Mouse (Mus musculus) liver, adult 2 months (tissue): ENCODE data around the gene Wdr5b. TPM values are rescaled to one million over a fixed set of nuclear protein-coding genes. Genes with fewer than 3 reads are reported as not detected.
"Not testable (repeated sequence)": the region's sequence is repeated elsewhere in the genome, so short reads cannot be mapped to it uniquely, and the experiment has no call there.

ENCODE experiments used
- DNase-seq: peaks from one replicate; pipeline ENCODE4 v3.0.0-alpha.2; 2011; ENCODE audit warnings: low read depth, low spot score; ENCODE audit errors: extremely low read depth
- H3K27ac ChIP-seq: fragments of 200-500 bp; replicated peaks from 2 replicates; pipeline ENCODE4 v1.5.1; 2012; ENCODE audit warnings: low read depth, mild to moderate bottlenecking, control low read depth, inconsistent platforms, low read length; ENCODE audit not compliant: insufficient read depth
- H3K27me3 ChIP-seq: fragments of 200-500 bp; 2 replicates; pipeline ENCODE4 v1.6.1; 2012; ENCODE audit warnings: mild to moderate bottlenecking, moderate library complexity, low read length, inconsistent platforms; ENCODE audit not compliant: control insufficient read depth, insufficient read depth
- H3K36me3 ChIP-seq: fragments of 200-500 bp; 2 replicates; pipeline ENCODE4 v1.6.1; 2012; ENCODE audit warnings: low read length, inconsistent platforms; ENCODE audit not compliant: control insufficient read depth, insufficient read depth
- H3K4me1 ChIP-seq: fragments of 200-500 bp; 2 replicates; pipeline ENCODE4 v1.6.1; 2011; ENCODE audit warnings: low read length; ENCODE audit not compliant: control insufficient read depth, insufficient read depth
- H3K4me3 ChIP-seq: fragments of 200-500 bp; 2 replicates; pipeline ENCODE4 v1.5.1; 2011; ENCODE audit warnings: low read depth, mild to moderate bottlenecking, control low read depth, low read length, moderate library complexity; ENCODE audit not compliant: insufficient read depth
- H3K79me2 ChIP-seq: fragments of 200-500 bp; 2 replicates; pipeline ENCODE4 v1.6.1; 2012; ENCODE audit warnings: inconsistent platforms, mild to moderate bottlenecking, low read length, moderate library complexity; ENCODE audit not compliant: control insufficient read depth, insufficient read depth
- H3K9ac ChIP-seq: fragments of 200-500 bp; 2 replicates; pipeline ENCODE4 v1.6.1; 2012; ENCODE audit warnings: low read depth, mild to moderate bottlenecking, control low read depth, inconsistent platforms, low read length
- CTCF ChIP-seq: fragments of 200-500 bp; IDR thresholded peaks from 2 replicates; pipeline ENCODE4 v1.5.1; 2011; ENCODE audit warnings: low read depth, low read length, control low read depth
- POLR2A ChIP-seq: fragments of 200-500 bp; IDR thresholded peaks from 2 replicates; pipeline ENCODE4 v1.6.1; 2011; ENCODE audit warnings: low read length, control low read depth; ENCODE audit not compliant: insufficient read depth; ENCODE audit errors: extremely low read depth
- WGBS: fragments of 180-500 bp; shearing (Covaris S2); methylation state at CpG from one replicate; pipeline ENCODE4 v1.1.7; 2018; 5-methylcytosine and 5-hydroxymethylcytosine counted together
- polyA plus RNA-seq: library from polyadenylated mRNA; depleted of rRNA; stranded (reverse); fragments of >200 nt; gene quantifications from 2 replicates; pipeline ENCODE4 v1.2.3, GENCODE M21; 2012
- total RNA-seq: library from RNA; depleted of rRNA; stranded (reverse); fragments of >200 nt; gene quantifications from 2 replicates; pipeline ENCODE4 v1.2.3, GENCODE M21; 2014

The Wdr5b gene
- total and polyA plus RNA-seq, 2 experiments = 0.73 to 2.3 TPM

DNA sequence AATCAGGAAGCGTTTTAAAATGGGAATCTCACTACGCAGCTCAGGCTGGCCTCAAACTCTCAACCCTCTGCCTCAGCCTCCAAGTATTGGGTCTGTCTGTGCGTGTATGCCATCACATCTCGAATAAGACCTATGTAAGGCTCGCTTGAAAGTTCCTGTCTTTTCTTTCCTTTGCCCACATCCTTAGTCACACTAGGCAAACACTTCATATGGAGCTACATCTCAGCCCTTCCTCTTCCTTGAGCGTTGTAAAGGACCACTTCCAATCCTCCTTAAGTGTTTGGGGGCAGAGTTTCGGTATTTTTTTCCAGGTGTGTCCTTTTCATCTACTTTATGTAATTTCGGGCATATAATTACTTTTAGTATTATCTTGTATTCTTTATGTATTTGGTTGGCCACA, 13.9 kb downstream of the Wdr5b start:
- DNase-seq = no peak
- Histone ChIP-seq H3K27ac (no peak overlapping the region), H3K9ac (no peak overlapping the region), H3K27me3 (no peaks in the 10 kb centered on the region), H3K79me2 (no peaks in the 10 kb centered on the region; the same call in 1 of the 2 replicates), H3K4me1 (no peaks in the 10 kb centered on the region), H3K4me3 (no peak overlapping the region), H3K36me3 (peaks cover 16% of the 10 kb centered on the region; the same call in 1 of the 2 replicates)
- TF ChIP-seq CTCF (no peak), POLR2A (no peak)
- WGBS = 97% methylated on average over 8 of the region's 8 CpGs

DNA sequence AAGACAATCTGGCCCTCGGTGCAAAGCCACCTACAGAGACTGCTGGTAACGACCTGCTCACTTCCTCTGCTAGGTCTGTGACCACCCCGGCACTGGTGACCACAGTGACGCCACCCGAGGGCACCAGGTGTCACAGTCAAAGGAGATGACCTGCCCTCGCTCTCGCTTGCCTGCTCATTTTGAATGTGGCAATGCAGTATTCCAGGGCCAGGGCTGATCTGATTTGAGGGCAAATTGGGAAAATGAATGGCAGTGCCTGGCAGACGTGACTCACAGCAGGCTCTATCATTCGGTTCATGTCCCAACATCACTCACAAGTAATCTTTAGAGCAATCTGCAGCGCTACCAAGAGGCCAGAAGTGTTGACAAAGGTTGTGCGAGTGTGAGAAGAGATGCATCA, 15.4 kb downstream of the Wdr5b start:
- Histone ChIP-seq H3K9ac (no peak overlapping the region), H3K27ac (no peak overlapping the region), H3K4me1 (no peaks in the 10 kb centered on the region), H3K4me3 (no peak overlapping the region), H3K36me3 (peaks cover 6% of the 10 kb centered on the region; the same call in 1 of the 2 replicates), H3K79me2 (peaks cover 3% of the 10 kb centered on the region; the same call in 1 of the 2 replicates), H3K27me3 (no peaks in the 10 kb centered on the region)
- 96% methylated on average over 11 of the region's 11 CpGs for WGBS
- DNase-seq = no peak
- no peak for TF ChIP-seq CTCF
- TF ChIP-seq POLR2A = no peak

DNA sequence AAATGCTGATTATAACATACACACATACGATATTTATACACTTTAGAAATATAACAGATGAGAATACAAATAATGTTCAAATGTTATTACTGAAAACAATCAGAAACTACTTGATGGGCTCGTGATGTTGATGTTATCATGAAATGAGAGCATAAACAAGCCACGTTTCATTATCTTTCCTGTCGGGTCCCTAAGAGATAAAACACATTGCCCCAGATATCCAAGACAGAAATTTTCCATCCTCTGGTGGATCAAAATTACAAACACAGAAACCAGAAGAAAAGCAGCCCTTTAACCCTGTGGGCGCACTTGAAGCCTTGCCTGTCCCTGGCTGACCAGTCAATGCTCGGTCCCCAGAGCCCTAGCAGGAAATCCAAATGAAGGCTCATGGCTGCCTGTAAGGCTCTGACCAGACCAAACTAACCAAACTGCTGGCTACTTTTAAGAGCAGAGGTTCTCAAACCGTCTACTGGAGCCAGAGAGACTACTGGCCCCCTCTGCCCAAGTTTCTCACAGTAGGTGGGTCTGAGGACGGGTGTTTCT, 17.0 kb downstream of the Wdr5b start:
- Histone ChIP-seq H3K4me3 (no peak overlapping the region), H3K27ac (no peak overlapping the region), H3K4me1 (no peaks in the 10 kb centered on the region), H3K9ac (no peak overlapping the region), H3K36me3 (no peaks in the 10 kb centered on the region), H3K79me2 (peaks cover 3% of the 10 kb centered on the region; the same call in 1 of the 2 replicates), H3K27me3 (no peaks in the 10 kb centered on the region)
- no peak for DNase-seq
- 88% methylated on average over 8 of the region's 8 CpGs for WGBS
- no peak for TF ChIP-seq CTCF
- TF ChIP-seq POLR2A = no peak

DNA sequence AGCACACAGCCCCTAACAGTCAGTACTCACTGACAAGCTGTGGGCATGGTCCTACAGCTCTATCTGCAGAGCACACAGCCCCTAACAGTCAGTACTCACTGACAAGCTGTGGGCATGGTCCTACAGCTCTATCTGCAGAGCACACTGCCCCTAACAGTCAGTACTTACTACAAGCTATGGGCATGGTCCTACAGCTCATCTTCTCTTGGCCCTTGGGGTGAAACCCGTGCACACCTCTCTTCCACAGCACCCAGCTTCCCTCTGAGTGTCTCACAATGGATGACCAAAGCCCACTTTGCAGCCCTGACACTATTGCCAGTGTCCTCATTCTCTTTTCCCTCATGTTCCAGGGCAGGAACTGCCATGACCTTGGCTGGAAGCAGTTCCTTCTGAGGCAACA, 21.5 kb downstream of the Wdr5b start:
- H3K79me2 ChIP-seq = peaks cover 15% of the 10 kb centered on the region
- DNase-seq, H3K4me1 ChIP-seq, H3K36me3 ChIP-seq, H3K9ac ChIP-seq, H3K27ac ChIP-seq, H3K4me3 ChIP-seq, H3K27me3 ChIP-seq: not testable (repeated sequence)
- WGBS = 100% methylated on average over 1 of the region's 1 CpGs

DNA sequence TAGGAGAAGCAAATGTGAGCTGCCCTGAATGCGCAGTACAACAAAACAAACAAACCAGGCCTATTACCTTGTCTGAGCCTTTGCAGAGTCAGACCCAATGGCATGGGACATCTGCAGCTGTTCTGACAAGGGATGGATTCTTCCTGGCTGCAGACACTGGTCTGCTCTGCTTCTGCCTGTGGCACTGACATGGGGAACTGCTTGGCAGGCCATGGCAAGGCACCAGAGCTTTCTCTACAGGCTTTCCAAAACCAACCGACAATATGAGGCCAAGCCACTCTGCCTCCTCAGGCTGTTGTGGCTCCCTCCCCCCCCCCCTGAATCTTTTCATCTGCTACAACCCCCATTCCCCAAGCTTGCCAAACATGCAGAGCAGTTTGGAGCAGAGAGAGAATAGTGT, 22.3 kb downstream of the Wdr5b start:
- Histone ChIP-seq H3K27ac (no peak overlapping the region), H3K4me1 (peaks cover 2% of the 10 kb centered on the region; the same call in 1 of the 2 replicates), H3K36me3 (no peaks in the 10 kb centered on the region), H3K9ac (no peak overlapping the region), H3K4me3 (no peak overlapping the region), H3K27me3 (no peaks in the 10 kb centered on the region), H3K79me2 (peaks cover 19% of the 10 kb centered on the region)
- TF ChIP-seq CTCF (no peak), POLR2A (no peak)
- WGBS = 73% methylated on average over 2 of the region's 2 CpGs
- DNase-seq = no peak

DNA sequence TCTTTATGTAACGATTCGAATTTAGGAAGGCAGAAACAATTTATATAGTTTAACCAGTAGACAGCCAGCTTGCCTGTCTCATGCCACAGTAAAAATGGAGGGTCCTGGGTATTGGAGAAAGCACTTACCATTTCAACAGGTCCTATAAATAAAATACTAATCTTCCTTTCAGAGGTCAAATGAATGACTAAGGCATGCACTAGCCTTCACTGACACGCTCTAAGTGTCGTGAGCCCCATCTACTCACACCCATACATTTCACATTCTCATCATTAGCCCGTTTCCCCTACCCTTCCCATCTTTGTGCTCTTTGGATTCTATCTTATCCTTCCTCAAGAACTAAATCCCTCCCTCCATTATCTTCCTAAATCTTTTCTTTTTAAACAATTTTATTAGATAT, 23.9 kb downstream of the Wdr5b start:
- no peak for DNase-seq
- 91% methylated on average over 5 of the region's 5 CpGs for WGBS
- Histone ChIP-seq H3K4me3 (no peak overlapping the region), H3K27ac (no peak overlapping the region), H3K9ac (no peak overlapping the region), H3K36me3 (no peaks in the 10 kb centered on the region), H3K79me2 (peaks cover 30% of the 10 kb centered on the region), H3K27me3 (no peaks in the 10 kb centered on the region), H3K4me1 (peaks cover 7% of the 10 kb centered on the region)
- TF ChIP-seq POLR2A (no peak), CTCF (no peak)
